Mouse (Mus musculus): Measurements from ENCODE around the gene Tm9sf4. TPM values are rescaled to one million over a fixed set of nuclear protein-coding genes. Genes with fewer than 3 reads are reported as not detected.

Gene Tm9sf4
- polyA plus RNA-seq, 1 experiment: 52.5 TPM

DNA sequence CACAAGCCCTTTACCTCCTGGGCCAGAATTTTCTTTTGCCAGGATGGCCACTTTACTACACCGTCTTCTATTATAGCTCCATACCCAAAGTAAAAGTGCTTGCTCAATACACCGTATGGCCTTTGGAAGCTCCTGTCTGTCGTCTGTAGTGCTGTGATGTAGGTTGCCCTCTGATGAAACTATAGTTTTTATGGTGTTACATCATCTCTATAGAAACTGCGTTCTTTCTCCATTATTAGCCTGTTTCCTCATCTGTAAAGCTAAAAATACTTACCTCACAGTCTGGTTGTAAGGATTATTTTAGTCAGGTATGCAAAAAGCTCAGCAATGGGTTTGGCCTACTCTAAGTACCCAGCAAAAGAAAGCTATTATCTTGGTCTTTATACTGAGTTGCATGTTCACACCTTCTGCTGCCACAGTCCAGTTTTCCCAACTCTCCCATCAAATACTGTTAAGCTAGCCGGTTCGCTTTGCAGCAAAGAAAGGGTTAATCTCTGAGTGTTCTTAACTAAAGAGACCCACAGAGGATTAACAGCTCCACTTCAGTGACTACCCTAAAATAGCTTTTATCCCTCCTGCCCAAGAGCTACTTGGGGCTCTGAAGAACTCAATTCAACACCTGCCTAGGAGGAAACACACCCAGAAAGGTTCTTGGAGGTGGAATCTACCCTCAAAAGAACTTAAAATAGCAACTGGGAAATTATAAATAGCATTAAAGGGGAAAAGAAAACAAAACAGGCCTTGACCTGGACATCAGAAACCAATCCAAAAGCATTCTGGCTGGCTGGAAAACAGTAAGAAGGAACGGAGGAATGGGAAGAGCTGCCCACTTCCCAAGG, 78.1 kb downstream of the Tm9sf4 start:
- H3K4me1 ChIP-seq (ENCODE audit: control insufficient read depth, insufficient read depth, low read length): peaks cover 11% of the 10 kb centered on the region
- TF ChIP-seq CTCF (IDR thresholded peaks at IDR 0.05; ENCODE audit: control insufficient read depth, insufficient read depth, insufficient replicate concordance, low read depth, low read length) (no peak), POLR2A (IDR thresholded peaks at IDR 0.05; ENCODE audit: control insufficient read depth, low read depth, low read length) (no peak)
- H3K27me3 ChIP-seq (ENCODE audit: control insufficient read depth, insufficient read depth, low read length): no peaks in the 10 kb centered on the region
- H3K4me3 ChIP-seq (ENCODE audit: control insufficient read depth, low read depth, low read length): peak overlapping the region; percentile 97
- no peak overlapping the region; the same call in 1 of the 2 replicates for H3K27ac ChIP-seq (ENCODE audit: control insufficient read depth, insufficient read depth, low read depth, low read length)
- H3K36me3 ChIP-seq (ENCODE audit: control insufficient read depth, insufficient read depth, low read length): no peaks in the 10 kb centered on the region

DNA sequence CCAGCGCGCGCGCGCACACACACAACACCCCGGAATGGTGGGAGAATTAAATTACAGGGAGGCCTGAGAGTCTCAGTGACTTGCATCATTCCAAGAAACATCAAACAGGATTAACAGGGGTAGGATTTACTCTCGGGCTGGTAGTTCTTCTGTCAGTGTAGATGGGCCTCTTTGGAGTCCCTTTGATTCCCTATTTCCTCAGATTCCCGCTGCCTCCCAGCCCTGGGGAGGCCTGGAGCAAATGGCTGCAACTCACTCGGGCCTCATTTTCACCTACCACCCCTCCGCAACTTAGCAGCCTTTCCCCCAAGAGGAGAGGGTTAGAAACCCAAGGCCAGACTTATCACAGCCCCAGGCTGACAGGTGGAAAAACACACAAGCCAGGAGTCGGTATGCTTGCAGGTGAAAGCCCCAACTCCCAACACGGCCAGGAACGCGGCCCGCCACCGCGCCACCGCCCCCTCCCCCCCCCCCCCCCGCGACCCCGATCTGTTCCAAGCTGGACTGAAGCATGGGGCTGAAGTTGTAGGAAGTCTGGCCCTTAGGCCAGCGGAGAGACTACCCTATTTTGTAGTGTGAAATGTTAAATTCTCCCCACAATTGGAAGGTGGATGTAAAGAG, 78.9 kb downstream of the Tm9sf4 start:
- Histone ChIP-seq H3K4me1 (ENCODE audit: control insufficient read depth, insufficient read depth, low read length) (peaks cover 11% of the 10 kb centered on the region), H3K36me3 (ENCODE audit: control insufficient read depth, insufficient read depth, low read length) (peaks cover under 1% of the 10 kb centered on the region; the same call in 1 of the 2 replicates), H3K4me3 (ENCODE audit: control insufficient read depth, low read depth, low read length) (peak overlapping the region; percentile 97), H3K27me3 (ENCODE audit: control insufficient read depth, insufficient read depth, low read length) (no peaks in the 10 kb centered on the region), H3K27ac (ENCODE audit: control insufficient read depth, insufficient read depth, low read depth, low read length) (peak overlapping the region; percentile 86)
- TF ChIP-seq CTCF (IDR thresholded peaks at IDR 0.05; ENCODE audit: control insufficient read depth, insufficient read depth, insufficient replicate concordance, low read depth, low read length) (no peak), POLR2A (IDR thresholded peaks at IDR 0.05; ENCODE audit: control insufficient read depth, low read depth, low read length) (no peak)

DNA sequence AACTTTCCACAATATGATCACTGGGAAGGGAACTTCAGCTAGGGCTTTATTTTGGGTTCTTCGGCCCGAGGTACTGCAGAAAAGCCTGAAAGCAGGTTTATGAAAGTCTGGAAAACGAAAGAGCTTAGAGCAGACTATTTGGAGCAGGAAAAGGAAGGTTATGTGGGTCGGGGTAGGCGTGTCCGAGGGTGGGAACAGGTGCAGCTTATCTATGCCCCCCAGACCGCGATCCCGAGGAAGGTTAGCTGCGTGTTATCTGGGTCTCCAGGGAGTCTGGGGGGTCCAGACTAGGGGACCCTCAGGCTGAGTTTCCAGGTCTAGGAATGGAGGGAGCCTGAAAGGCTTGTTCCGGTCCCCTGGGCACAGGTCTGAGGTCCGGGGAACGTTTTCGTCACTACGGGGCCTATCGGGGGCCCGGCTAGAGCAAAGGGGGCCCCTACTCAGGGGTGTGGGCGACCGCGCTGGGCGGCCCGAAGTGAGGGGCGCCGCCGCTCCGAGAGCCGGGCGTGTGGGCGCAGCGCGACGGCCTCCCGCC, 79.7 kb downstream of the Tm9sf4 start:
- no peaks in the 10 kb centered on the region for H3K27me3 ChIP-seq (ENCODE audit: control insufficient read depth, insufficient read depth, low read length)
- peak overlapping the region; percentile 86 for H3K27ac ChIP-seq (ENCODE audit: control insufficient read depth, insufficient read depth, low read depth, low read length)
- peaks cover 11% of the 10 kb centered on the region for H3K4me1 ChIP-seq (ENCODE audit: control insufficient read depth, insufficient read depth, low read length)
- H3K36me3 ChIP-seq (ENCODE audit: control insufficient read depth, insufficient read depth, low read length): peaks cover 2% of the 10 kb centered on the region; the same call in 1 of the 2 replicates
- H3K4me3 ChIP-seq (ENCODE audit: control insufficient read depth, low read depth, low read length): peak overlapping the region; percentile 97
- TF ChIP-seq POLR2A (IDR thresholded peaks at IDR 0.05; ENCODE audit: control insufficient read depth, low read depth, low read length): no peak
- no peak for TF ChIP-seq CTCF (IDR thresholded peaks at IDR 0.05; ENCODE audit: control insufficient read depth, insufficient read depth, insufficient replicate concordance, low read depth, low read length)

DNA sequence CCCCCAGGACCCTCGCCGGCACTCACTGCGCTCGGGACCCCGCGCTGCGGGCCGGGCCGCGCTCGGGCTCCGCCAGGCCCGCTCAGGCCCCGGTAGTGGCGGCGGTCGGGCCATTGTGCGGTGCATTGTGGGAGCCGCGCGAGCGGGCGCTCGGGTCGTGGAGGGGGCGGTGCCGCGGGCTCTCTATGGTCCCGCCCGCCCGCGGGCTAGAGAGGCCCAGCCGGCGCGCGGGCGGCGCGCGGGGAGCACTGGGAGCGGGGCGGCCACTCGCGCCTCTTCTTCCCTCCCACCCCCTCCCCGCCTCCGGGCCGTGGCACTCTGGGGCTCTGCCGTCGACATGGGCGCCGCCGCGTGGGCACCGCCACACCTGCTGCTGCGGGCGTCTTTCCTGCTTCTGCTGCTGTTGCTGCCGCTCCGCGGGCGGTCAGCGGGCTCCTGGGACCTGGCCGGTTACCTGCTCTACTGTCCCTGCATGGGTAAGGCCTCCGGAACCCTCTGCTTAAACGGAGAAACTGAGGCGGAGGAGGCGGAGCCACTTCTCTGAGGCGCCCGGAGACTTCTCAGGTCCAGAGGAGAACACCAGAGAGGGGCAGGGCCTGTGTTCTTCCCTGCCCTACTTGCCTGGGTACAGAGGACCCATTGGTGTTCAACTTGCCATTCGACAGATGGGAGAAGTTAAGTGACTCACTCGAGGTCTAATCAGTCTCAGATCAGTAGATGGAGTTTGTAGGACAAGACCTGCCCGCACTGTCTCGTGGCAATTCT, 80.3 kb downstream of the Tm9sf4 start, which contains the start of the genes Plagl2 and Pofut1:
Gene Plagl2, minus strand, starts transcription at position 177 of the 765 bp plus-strand sequence.
Gene Pofut1, plus strand, starts transcription at position 284 of the 765 bp plus-strand sequence.
- H3K36me3 ChIP-seq (ENCODE audit: control insufficient read depth, insufficient read depth, low read length): peaks cover 2% of the 10 kb centered on the region; the same call in 1 of the 2 replicates
- peak within 1 kb of the TSS; percentile 97 for H3K4me3 ChIP-seq (ENCODE audit: control insufficient read depth, low read depth, low read length)
- peak; percentile 64; the same call in 1 of the 2 replicates for TF ChIP-seq POLR2A (IDR thresholded peaks at IDR 0.05; ENCODE audit: control insufficient read depth, low read depth, low read length)
- TF ChIP-seq CTCF (IDR thresholded peaks at IDR 0.05; ENCODE audit: control insufficient read depth, insufficient read depth, insufficient replicate concordance, low read depth, low read length): no peak
- H3K27ac ChIP-seq (ENCODE audit: control insufficient read depth, insufficient read depth, low read depth, low read length): peak within 1 kb of the TSS; percentile 86
- H3K4me1 ChIP-seq (ENCODE audit: control insufficient read depth, insufficient read depth, low read length): peaks cover 11% of the 10 kb centered on the region
- H3K27me3 ChIP-seq (ENCODE audit: control insufficient read depth, insufficient read depth, low read length): no peaks in the 10 kb centered on the region

DNA sequence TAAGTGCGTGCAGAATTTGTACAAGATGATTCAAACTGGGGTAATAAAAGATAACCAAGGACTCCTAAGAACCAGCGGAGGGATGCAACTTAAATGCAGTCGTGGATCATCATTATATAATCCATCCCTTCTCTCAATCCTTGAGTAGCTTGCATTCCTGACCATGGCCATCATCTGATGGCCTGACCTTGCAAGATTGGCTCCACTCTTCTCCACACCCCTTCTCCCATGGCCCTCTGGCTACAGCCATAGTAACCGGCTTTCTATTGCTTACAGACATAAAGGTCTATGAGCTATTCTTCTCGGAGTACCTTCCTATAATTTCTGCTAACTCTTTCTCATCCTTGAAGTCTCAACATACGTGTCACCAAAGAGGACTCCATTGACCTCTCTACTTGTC, 81.1 kb downstream of the Tm9sf4 start:
- TF ChIP-seq POLR2A (IDR thresholded peaks at IDR 0.05; ENCODE audit: control insufficient read depth, low read depth, low read length) (no peak), CTCF (IDR thresholded peaks at IDR 0.05; ENCODE audit: control insufficient read depth, insufficient read depth, insufficient replicate concordance, low read depth, low read length) (no peak)
- Histone ChIP-seq H3K4me1 (ENCODE audit: control insufficient read depth, insufficient read depth, low read length) (peaks cover 11% of the 10 kb centered on the region), H3K27ac (ENCODE audit: control insufficient read depth, insufficient read depth, low read depth, low read length) (no peak overlapping the region), H3K4me3 (ENCODE audit: control insufficient read depth, low read depth, low read length) (peak overlapping the region; percentile 36; the same call in 1 of the 2 replicates), H3K36me3 (ENCODE audit: control insufficient read depth, insufficient read depth, low read length) (peaks cover 2% of the 10 kb centered on the region; the same call in 1 of the 2 replicates), H3K27me3 (ENCODE audit: control insufficient read depth, insufficient read depth, low read length) (no peaks in the 10 kb centered on the region)

DNA sequence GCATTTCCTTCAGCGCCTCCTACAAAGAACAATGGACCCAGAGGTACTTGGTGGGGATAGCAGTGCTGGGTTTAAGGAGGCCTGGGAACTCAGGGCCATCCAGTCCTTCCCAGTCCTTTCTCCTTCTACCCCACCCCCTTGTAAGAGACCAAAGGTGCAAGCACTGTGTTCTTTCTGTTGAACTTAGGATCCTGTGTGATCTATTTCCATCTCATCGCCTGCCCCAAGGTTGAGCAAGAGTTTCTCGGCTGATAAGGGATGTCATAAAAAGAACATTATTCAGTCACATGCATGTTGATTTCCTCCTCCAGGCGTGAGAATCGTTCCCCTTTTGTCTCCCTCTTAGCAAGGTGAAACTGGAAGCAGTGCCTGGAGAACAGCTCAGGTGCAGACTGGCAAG, 88.6 kb downstream of the Tm9sf4 start:
- Histone ChIP-seq H3K27me3 (ENCODE audit: control insufficient read depth, insufficient read depth, low read length) (no peaks in the 10 kb centered on the region), H3K4me3 (ENCODE audit: control insufficient read depth, low read depth, low read length) (no peak overlapping the region), H3K36me3 (ENCODE audit: control insufficient read depth, insufficient read depth, low read length) (peaks cover 2% of the 10 kb centered on the region; the same call in 1 of the 2 replicates), H3K4me1 (ENCODE audit: control insufficient read depth, insufficient read depth, low read length) (no peaks in the 10 kb centered on the region), H3K27ac (ENCODE audit: control insufficient read depth, insufficient read depth, low read depth, low read length) (no peak overlapping the region)
- no peak for TF ChIP-seq POLR2A (IDR thresholded peaks at IDR 0.05; ENCODE audit: control insufficient read depth, low read depth, low read length)
- TF ChIP-seq CTCF (IDR thresholded peaks at IDR 0.05; ENCODE audit: control insufficient read depth, insufficient read depth, insufficient replicate concordance, low read depth, low read length): no peak
